Mouse (Mus musculus) retina, postnatal 1 day (tissue): ENCODE data around the gene Plin2.
"Not testable (repeated sequence)": the region's sequence is repeated elsewhere in the genome, so short reads cannot be mapped to it uniquely, and the experiment has no call there.

Experiments used
- DNase-seq: peaks from one replicate; pipeline ENCODE4 v3.0.0-alpha.2; 2012

Plin2 gene

GRCm38 (mm10) chr4:86626496-86626895, 43.4 kb downstream of the Plin2 start:
- DNase-seq, result not testable (repeated sequence)

- DNase-seq, result no peak
Measured at GRCm38 (mm10) chr4:86625463-86625862, 44.4 kb downstream of the Plin2 start.

GRCm38 (mm10) chr4:86622532-86622931, 47.3 kb downstream of the Plin2 start:
- DNase-seq, result not testable (repeated sequence)

GRCm38 (mm10) chr4:86622116-86622515, 47.7 kb downstream of the Plin2 start:
- DNase-seq, result no peak

GRCm38 (mm10) chr4:86620506-86620905, 49.4 kb downstream of the Plin2 start:
- DNase-seq, result no peak

GRCm38 (mm10) chr4:86612289-86612620, 57.6 kb downstream of the Plin2 start:
- DNase-seq, result no peak

GRCm38 (mm10) chr4:86611524-86612288, 58.2 kb downstream of the Plin2 start, which contains the start of gene Haus6:
Gene Haus6 (minus strand): TSS chr4:86612055.
- DNase-seq, result peak; percentile 99
